18 mouse cellular contexts compared by ENCODE assay signal in genomic region chr5:144182542-144183247, GRCm38 (mm10). TPM values are rescaled to one million over a fixed set of nuclear protein-coding genes. Genes with fewer than 3 reads are reported as not detected.
DNase-seq lines count a peak whose midpoint lies in the region; ATAC-seq and TF ChIP-seq lines count a peak whose summit lies in the region.
"Had no signal": no experiment of that assay in that cellular context is flagged by ENCODE, and none has a peak within 500 bp of the region (broad histone marks: within the 10 kb centered on the region; RNA-seq: fewer than 3 reads in every experiment).

No protein-coding gene starts in this region.

- peak overlapping the region; percentile 25; the same call in 1 of the 2 replicates for H3K4me2 ChIP-seq in heart, embryonic 15.5 days
- no peak overlapping the region for H3K4me2 ChIP-seq in lung, postnatal 0 days (replicated peaks; ENCODE audit: low read depth, low read length)
- H3K4me2 ChIP-seq: forebrain, embryonic 15.5 days; kidney, embryonic 15.5 days; neural tube, embryonic 12.5 days had no signal

- TF ChIP-seq CTCF in lung, postnatal 0 days (IDR thresholded peaks at IDR 0.05), result no peak

- H3K27ac ChIP-seq in heart, embryonic 15.5 days, result no peak overlapping the region
- H3K27ac ChIP-seq in lung, postnatal 0 days (ENCODE audit: low read length), result no peak overlapping the region
- H3K27ac ChIP-seq: embryonic facial prominence, embryonic 10.5 days; forebrain, embryonic 15.5 days; neural tube, embryonic 12.5 days had no signal

- peaks cover 8% of the 10 kb centered on the region; the same call in 1 of the 2 replicates for H3K36me3 ChIP-seq in heart, embryonic 15.5 days
- no peaks in the 10 kb centered on the region for H3K36me3 ChIP-seq in lung, postnatal 0 days (ENCODE audit: insufficient read depth, low read length)

- no peaks in the 10 kb centered on the region for H3K9me3 ChIP-seq in heart, embryonic 15.5 days (replicated peaks)
- no peaks in the 10 kb centered on the region for H3K9me3 ChIP-seq in lung, postnatal 0 days (ENCODE audit: low read length)
- H3K9me3 ChIP-seq: embryonic facial prominence, embryonic 10.5 days; forebrain, embryonic 15.5 days; kidney, embryonic 15.5 days; megakaryocyte, embryonic 14.5 days; neural tube, embryonic 12.5 days had no signal

- WGBS in heart, embryonic 15.5 days, result 22% methylated on average over 20 of the region's 20 CpGs
- 37% methylated on average over 20 of the region's 20 CpGs for WGBS in lung, postnatal 0 days

- no peaks in the 10 kb centered on the region for H3K27me3 ChIP-seq in heart, embryonic 15.5 days
- no peaks in the 10 kb centered on the region for H3K27me3 ChIP-seq in lung, postnatal 0 days (replicated peaks; ENCODE audit: insufficient read depth, low read length)
- H3K27me3 ChIP-seq: forebrain, embryonic 15.5 days; kidney, embryonic 15.5 days; megakaryocyte, embryonic 14.5 days; neural tube, embryonic 12.5 days had no signal

- peaks cover 17% of the 10 kb centered on the region for H3K4me1 ChIP-seq in heart, embryonic 15.5 days (replicated peaks)
- no peaks in the 10 kb centered on the region for H3K4me1 ChIP-seq in lung, postnatal 0 days (ENCODE audit: insufficient read depth, low read depth, low read length)
- H3K4me1 ChIP-seq: embryonic facial prominence, embryonic 10.5 days; forebrain, embryonic 15.5 days had no signal

- DNase-seq in heart, adult 11 months, result no peak
- DNase-seq in lung, postnatal 0 days (ENCODE audit: low spot score), result no peak
- DNase-seq in lung, postnatal 10 days, result no peak
- DNase-seq in R1 (ENCODE audit: low read depth, low spot score), result peak; percentile 54
- DNase-seq in adrenal gland, postnatal 36 days, result no peak
- DNase-seq in ovary, postnatal 14 days (ENCODE audit: low spot score), result no peak
- DNase-seq: cerebellum, postnatal 14 days; right cerebral cortex, postnatal 4 days; thymus, postnatal 25 days had no signal

- no peak overlapping the region for H3K4me3 ChIP-seq in heart, embryonic 15.5 days
- no peak overlapping the region for H3K4me3 ChIP-seq in lung, postnatal 0 days (ENCODE audit: low read depth, low read length)
- H3K4me3 ChIP-seq: embryonic facial prominence, embryonic 10.5 days; erythroblast, embryonic 14.5 days; forebrain, embryonic 15.5 days; kidney, embryonic 15.5 days; megakaryocyte, embryonic 14.5 days; neural tube, embryonic 12.5 days had no signal

- no peak for ATAC-seq in heart, embryonic 15.5 days (replicated peaks; ENCODE audit: insufficient number of reproducible peaks, insufficient read depth, low FRiP score, low read depth)
- ATAC-seq in lung, postnatal 0 days, result 0 out of 2 replicates have a peak, but pooled peaks have one; percentile 23
- ATAC-seq in megakaryocyte-erythroid progenitor cell, adult 5-6 weeks (replicated peaks; ENCODE audit: low FRiP score, low TSS enrichment, poor library complexity, severe bottlenecking), result peak; percentile 16; the same call in 1 of the 2 replicates
- ATAC-seq: forebrain, embryonic 15.5 days had no signal

- no peak overlapping the region for H3K9ac ChIP-seq in heart, embryonic 15.5 days
- H3K9ac ChIP-seq in lung, postnatal 0 days (replicated peaks; ENCODE audit: low read depth), result no peak overlapping the region
- H3K9ac ChIP-seq: forebrain, embryonic 15.5 days; kidney, embryonic 15.5 days; neural tube, embryonic 12.5 days had no signal

- no peak for TF ChIP-seq EP300 in lung, postnatal 0 days (IDR thresholded peaks at IDR 0.05)

RNA-seq across cellular contexts. Expression of gene Bhlha15, which starts 7.4 kb away (rescaled TPM):
- polyA plus RNA-seq in heart, embryonic 15.5 days (2015; fragmentation: Nextera tagmentation; extraction: Ambion mirVana), result 0.09 and 0.24 TPM in 2 replicates
- 0.20 TPM in 1 of 2 replicates, not detected in the other for polyA plus RNA-seq in lung, postnatal 0 days (2015; fragmentation: Nextera tagmentation; extraction: Ambion mirVana)
- total RNA-seq in megakaryocyte-erythroid progenitor cell, adult 5-6 weeks (2014; fragmentation: Nextera tagmentation), result not detected in 2 replicates
- 0.05 TPM in 1 of 2 replicates, not detected in the other for total RNA-seq in megakaryocyte-erythroid progenitor cell, adult 5-6 weeks (2017)
- total RNA-seq in adrenal gland, postnatal 36 days (2021), result under 1 TPM; 0.69 to 0.86 TPM
- total RNA-seq: gastrocnemius, adult 18-20 months had no signal
- polyA plus RNA-seq: erythroblast, embryonic 14.5 days had no signal

RNA-seq across cellular contexts. Expression of gene Tecpr1, which starts 40.7 kb away (rescaled TPM):
- 13.9 and 19.5 TPM in 2 replicates for polyA plus RNA-seq in heart, embryonic 15.5 days (2015; fragmentation: Nextera tagmentation; extraction: Ambion mirVana)
- 34.1 and 35.0 TPM in 2 replicates for polyA plus RNA-seq in lung, postnatal 0 days (2015; fragmentation: Nextera tagmentation; extraction: Ambion mirVana)
- total RNA-seq in megakaryocyte-erythroid progenitor cell, adult 5-6 weeks (2014; fragmentation: Nextera tagmentation), result 3.8 and 9.4 TPM in 2 replicates
- 1.7 and 5.1 TPM in 2 replicates for total RNA-seq in megakaryocyte-erythroid progenitor cell, adult 5-6 weeks (2017)
- total RNA-seq in adrenal gland, postnatal 36 days (2021), result 100 to 1,000 TPM in 1 of 2 experiments, 10 to 100 TPM in 1; 92.8 to 111 TPM

Comparison
In these comparisons a context has a peak if more than half of its experiments do, and no peak if none do; other contexts are left out.
1. RNA of gene Tecpr1, which starts 40.7 kb away (total RNA-seq): 92.8 to 111 TPM in adrenal gland, postnatal 36 days; 1.7 to 9.4 TPM in megakaryocyte-erythroid progenitor cell, adult 5-6 weeks; every median in the first group is over 4 times any median in the second.